Mouse (Mus musculus): ENCODE results near the gene Ikzf4. TPM values are rescaled to one million over a fixed set of nuclear protein-coding genes. Genes with fewer than 3 reads are reported as not detected.

Ikzf4 gene
- polyA plus RNA-seq, 1 experiment from 2014 or later, result 21.2 TPM

DNA sequence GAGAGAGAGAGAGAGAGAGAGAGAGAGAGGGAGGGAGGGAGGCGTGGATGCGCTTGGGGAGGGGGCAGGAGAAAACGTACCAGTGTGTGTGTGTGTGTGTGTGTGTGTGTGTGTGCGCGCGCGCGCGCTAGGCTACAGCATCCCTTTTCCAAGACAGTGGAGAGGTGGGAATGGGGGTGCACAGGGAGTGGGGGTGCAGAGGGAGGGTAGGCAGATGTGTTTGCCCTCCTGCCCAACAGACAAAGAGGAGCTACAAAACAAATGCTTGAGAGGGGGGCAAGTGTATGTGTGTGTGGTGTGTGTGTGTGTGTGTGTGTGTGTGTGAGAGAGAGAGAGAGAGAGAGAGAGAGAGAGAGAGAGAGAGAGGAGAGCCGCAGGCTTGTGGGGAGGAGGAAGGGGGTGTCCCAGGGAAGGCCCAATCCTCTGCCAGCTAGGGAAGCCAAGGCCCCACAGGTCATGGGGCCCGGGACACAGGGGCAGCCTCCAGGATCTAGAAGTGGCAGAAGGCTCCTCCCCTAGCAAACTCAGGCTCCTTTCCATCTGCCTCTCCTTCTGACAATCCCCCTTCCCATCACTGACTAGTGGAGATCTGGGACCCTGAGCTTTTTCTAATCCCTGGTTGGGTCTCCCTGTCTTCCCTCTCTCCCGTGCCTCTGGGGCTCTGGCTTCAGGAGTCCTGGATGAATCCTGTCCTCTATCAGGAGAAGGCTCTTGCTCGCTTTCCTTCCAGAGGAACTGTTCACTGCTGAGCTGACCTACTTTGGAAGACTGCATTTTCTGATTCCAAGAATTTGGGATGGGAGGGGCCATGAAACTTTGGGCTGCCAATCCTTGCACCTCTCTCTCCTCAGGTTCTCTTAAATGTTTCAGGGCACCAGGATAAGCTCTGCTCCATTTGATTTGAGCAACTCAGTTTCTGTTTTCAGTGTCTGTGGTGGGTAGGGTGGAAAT lies 623 bp upstream of the Ikzf4 start:
- Histone ChIP-seq H3K36me3 (ENCODE audit: control insufficient read depth, insufficient read depth, low read length) (peaks cover 12% of the 10 kb centered on the region; the same call in 1 of the 2 replicates), H3K4me3 (replicated peaks; ENCODE audit: low read depth, low read length) (peak overlapping the region; percentile 55), H3K4me1 (ENCODE audit: control insufficient read depth, insufficient read depth, low read length) (peaks cover 28% of the 10 kb centered on the region), H3K27me3 (ENCODE audit: control insufficient read depth, insufficient read depth, low read length) (no peaks in the 10 kb centered on the region), H3K4me2 (ENCODE audit: low read length) (peak overlapping the region; percentile 72), H3K9ac (replicated peaks; ENCODE audit: low read length) (peak overlapping the region; percentile 54), H3K9me3 (ENCODE audit: control insufficient read depth, low read length) (no peaks in the 10 kb centered on the region), H3K27ac (replicated peaks; ENCODE audit: low read depth, low read length) (peak overlapping the region; percentile 93)
- 1% methylated on average over 13 of the region's 13 CpGs for WGBS
- DNase-seq (peak; percentile 85), ATAC-seq (ENCODE audit: low FRiP score, low TSS enrichment) (peak; percentile 83)

DNA sequence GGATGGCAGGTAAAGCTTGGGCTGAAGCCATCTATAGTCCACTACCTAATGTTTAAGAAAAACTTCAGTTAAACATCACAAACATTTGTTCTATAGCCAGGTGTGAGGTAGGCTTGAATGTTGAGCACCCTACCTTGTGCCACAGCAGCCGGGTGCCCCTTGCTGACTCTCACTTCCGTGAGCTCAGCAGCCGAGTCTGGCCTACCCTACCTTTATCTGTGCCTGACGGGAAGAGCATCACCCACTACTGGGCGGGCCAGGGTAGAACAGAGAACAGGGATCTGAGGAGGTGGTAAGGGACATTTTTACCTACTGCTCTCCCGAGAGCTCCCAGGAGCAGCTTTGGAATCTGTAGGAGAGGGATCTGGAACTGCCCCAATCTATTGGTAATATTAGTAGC lies 3.0 kb downstream of the Ikzf4 start:
- H3K4me3 ChIP-seq (replicated peaks; ENCODE audit: low read depth, low read length), result no peak overlapping the region
- peaks cover 28% of the 10 kb centered on the region for H3K4me1 ChIP-seq (ENCODE audit: control insufficient read depth, insufficient read depth, low read length)
- ATAC-seq (ENCODE audit: low FRiP score, low TSS enrichment) (no peak), DNase-seq (no peak)
- H3K9ac ChIP-seq (replicated peaks; ENCODE audit: low read length), result no peak overlapping the region; the same call in 1 of the 2 replicates
- H3K36me3 ChIP-seq (ENCODE audit: control insufficient read depth, insufficient read depth, low read length), result peaks cover 43% of the 10 kb centered on the region
- no peak overlapping the region for H3K27ac ChIP-seq (replicated peaks; ENCODE audit: low read depth, low read length)
- no peaks in the 10 kb centered on the region for H3K27me3 ChIP-seq (ENCODE audit: control insufficient read depth, insufficient read depth, low read length)
- 93% methylated on average over 6 of the region's 6 CpGs for WGBS
- no peaks in the 10 kb centered on the region for H3K9me3 ChIP-seq (ENCODE audit: control insufficient read depth, low read length)
- peak overlapping the region; percentile 72 for H3K4me2 ChIP-seq (ENCODE audit: low read length)

DNA sequence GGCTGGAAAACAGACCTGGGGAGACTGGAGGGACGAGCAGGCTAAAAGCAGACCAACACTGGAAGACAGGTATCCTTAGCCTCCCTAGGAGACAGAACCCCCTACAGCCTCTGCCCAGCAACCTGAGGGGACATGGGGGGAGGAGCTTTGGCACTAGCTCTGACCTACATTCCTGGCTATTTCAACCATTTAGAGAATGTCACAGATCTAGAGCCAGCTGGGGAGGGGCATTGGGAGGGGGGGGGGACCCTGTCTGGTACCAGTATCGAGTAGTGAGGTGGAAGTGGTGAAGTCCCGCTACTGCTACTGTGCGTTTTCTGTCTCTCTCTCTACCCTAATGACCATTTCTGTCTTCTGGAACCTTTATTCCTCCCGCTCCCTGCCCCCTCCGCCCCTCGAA lies 3.9 kb downstream of the Ikzf4 start:
- no peak for DNase-seq
- 87% methylated on average over 7 of the region's 7 CpGs for WGBS
- ATAC-seq (ENCODE audit: low FRiP score, low TSS enrichment), result no peak

DNA sequence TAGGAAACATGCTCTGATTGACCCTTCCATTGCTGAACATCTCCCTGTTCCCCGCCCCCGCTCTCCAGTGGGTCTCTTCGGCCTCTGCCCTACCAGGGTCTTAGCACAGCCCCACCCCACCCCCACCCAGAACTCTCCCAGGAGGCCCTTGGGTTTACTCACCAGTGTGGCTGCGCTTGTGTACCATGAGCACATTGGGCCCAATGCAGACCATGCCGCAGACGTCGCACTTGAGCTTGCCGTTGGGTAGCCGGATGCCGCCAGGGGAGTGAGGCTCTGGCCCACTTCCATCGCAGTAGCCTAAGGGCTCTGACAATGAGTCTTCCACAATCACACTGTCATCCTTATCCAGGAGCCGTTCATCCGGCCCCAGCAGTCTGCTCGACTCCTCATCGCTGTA lies 4.9 kb downstream of the Ikzf4 start:
- H3K9ac ChIP-seq (replicated peaks; ENCODE audit: low read length), result no peak overlapping the region
- no peaks in the 10 kb centered on the region for H3K9me3 ChIP-seq (ENCODE audit: control insufficient read depth, low read length)
- no peak overlapping the region for H3K27ac ChIP-seq (replicated peaks; ENCODE audit: low read depth, low read length)
- peaks cover 22% of the 10 kb centered on the region for H3K4me1 ChIP-seq (ENCODE audit: control insufficient read depth, insufficient read depth, low read length)
- no peak for DNase-seq
- H3K27me3 ChIP-seq (ENCODE audit: control insufficient read depth, insufficient read depth, low read length), result no peaks in the 10 kb centered on the region
- no peak for ATAC-seq (ENCODE audit: low FRiP score, low TSS enrichment)
- no peak overlapping the region for H3K4me2 ChIP-seq (ENCODE audit: low read length)
- peaks cover 55% of the 10 kb centered on the region for H3K36me3 ChIP-seq (ENCODE audit: control insufficient read depth, insufficient read depth, low read length)
- WGBS, result 92% methylated on average over 15 of the region's 15 CpGs
- H3K4me3 ChIP-seq (replicated peaks; ENCODE audit: low read depth, low read length), result no peak overlapping the region

More for the DNA sequence above, 3.9 kb downstream of the Ikzf4 start:
- Histone ChIP-seq H3K36me3 (ENCODE audit: control insufficient read depth, insufficient read depth, low read length) (peaks cover 47% of the 10 kb centered on the region), H3K27me3 (ENCODE audit: control insufficient read depth, insufficient read depth, low read length) (no peaks in the 10 kb centered on the region), H3K27ac (replicated peaks; ENCODE audit: low read depth, low read length) (no peak overlapping the region), H3K4me2 (ENCODE audit: low read length) (no peak overlapping the region), H3K4me3 (replicated peaks; ENCODE audit: low read depth, low read length) (no peak overlapping the region), H3K9me3 (ENCODE audit: control insufficient read depth, low read length) (no peaks in the 10 kb centered on the region), H3K4me1 (ENCODE audit: control insufficient read depth, insufficient read depth, low read length) (peaks cover 28% of the 10 kb centered on the region), H3K9ac (replicated peaks; ENCODE audit: low read length) (no peak overlapping the region)

DNA sequence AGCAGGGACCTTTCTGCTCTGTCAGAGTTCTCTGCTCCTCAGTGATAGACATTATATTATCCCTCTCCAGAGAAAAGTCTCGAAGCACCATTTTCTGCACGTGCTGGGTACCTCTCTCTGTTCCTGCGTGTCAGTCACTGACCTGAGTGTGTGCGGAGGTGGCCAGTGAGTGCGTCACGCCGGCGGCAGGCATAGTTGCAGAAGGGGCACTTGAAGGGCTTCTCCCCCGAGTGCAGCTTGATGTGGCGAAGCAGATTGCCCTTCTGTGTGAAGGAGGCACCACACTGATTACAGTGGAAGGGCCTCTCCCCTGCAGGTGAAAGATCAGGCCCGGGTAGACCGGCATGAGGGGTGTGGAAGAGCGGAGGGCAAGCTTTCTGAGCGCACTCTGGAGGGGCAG lies 5.8 kb downstream of the Ikzf4 start:
- peaks cover 64% of the 10 kb centered on the region for H3K36me3 ChIP-seq (ENCODE audit: control insufficient read depth, insufficient read depth, low read length)
- no peaks in the 10 kb centered on the region for H3K9me3 ChIP-seq (ENCODE audit: control insufficient read depth, low read length)
- no peak overlapping the region for H3K4me2 ChIP-seq (ENCODE audit: low read length)
- H3K27ac ChIP-seq (replicated peaks; ENCODE audit: low read depth, low read length), result no peak overlapping the region
- WGBS, result 92% methylated on average over 14 of the region's 14 CpGs
- DNase-seq (no peak), ATAC-seq (ENCODE audit: low FRiP score, low TSS enrichment) (no peak)
- H3K9ac ChIP-seq (replicated peaks; ENCODE audit: low read length), result no peak overlapping the region
- H3K4me3 ChIP-seq (replicated peaks; ENCODE audit: low read depth, low read length), result no peak overlapping the region
- H3K27me3 ChIP-seq (ENCODE audit: control insufficient read depth, insufficient read depth, low read length), result no peaks in the 10 kb centered on the region
- peaks cover 19% of the 10 kb centered on the region for H3K4me1 ChIP-seq (ENCODE audit: control insufficient read depth, insufficient read depth, low read length)

DNA sequence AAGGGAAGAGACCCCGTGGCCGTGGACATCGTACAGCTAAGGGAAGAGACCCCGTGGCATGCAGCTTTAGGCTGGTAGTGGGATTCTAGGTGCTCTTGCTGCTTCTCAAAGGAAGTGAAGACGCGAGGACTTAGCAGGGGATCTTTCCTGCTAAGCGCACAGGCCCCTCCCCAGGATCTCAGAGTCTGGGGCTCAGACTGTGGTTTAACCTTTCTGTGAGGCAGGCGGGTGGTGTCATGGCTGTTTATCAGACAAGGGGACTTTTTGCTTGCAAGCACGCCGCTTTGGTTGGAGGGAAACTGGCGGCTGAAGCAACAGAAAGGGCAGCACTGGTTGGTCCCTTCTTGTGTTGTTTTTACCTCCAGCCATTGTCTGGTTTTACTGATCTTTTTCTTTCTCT lies 8.8 kb downstream of the Ikzf4 start:
- Histone ChIP-seq H3K36me3 (ENCODE audit: control insufficient read depth, insufficient read depth, low read length) (peaks cover 84% of the 10 kb centered on the region), H3K4me1 (ENCODE audit: control insufficient read depth, insufficient read depth, low read length) (no peaks in the 10 kb centered on the region), H3K9ac (replicated peaks; ENCODE audit: low read length) (no peak overlapping the region), H3K27ac (replicated peaks; ENCODE audit: low read depth, low read length) (no peak overlapping the region), H3K27me3 (ENCODE audit: control insufficient read depth, insufficient read depth, low read length) (no peaks in the 10 kb centered on the region), H3K9me3 (ENCODE audit: control insufficient read depth, low read length) (no peaks in the 10 kb centered on the region), H3K4me3 (replicated peaks; ENCODE audit: low read depth, low read length) (no peak overlapping the region), H3K4me2 (ENCODE audit: low read length) (peak overlapping the region; percentile 22)
- DNase-seq (peak; percentile 31), ATAC-seq (ENCODE audit: low FRiP score, low TSS enrichment) (no peak)
- WGBS, result 4% methylated on average over 11 of the region's 11 CpGs

DNA sequence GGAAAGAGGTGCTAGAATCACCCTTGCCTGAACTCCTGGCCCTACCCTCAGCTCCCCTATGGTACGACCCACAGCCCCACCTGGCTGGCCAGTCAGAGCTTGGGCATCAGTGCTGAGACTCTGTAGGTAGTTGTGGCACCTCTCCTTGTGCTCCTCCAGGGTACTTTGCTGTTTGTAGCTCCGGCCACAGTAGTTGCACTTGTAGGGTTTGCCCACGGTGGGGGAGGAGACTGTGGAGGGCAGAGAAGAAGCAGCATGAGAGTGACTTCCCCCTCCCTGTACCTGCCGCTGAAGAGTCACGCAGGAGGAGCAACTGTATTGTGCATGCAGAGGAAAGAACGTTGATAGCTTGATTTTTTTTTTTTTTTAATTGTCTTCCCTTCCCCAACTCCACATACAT lies 9.2 kb downstream of the Ikzf4 start:
- H3K4me1 ChIP-seq (ENCODE audit: control insufficient read depth, insufficient read depth, low read length), result no peaks in the 10 kb centered on the region
- ATAC-seq (ENCODE audit: low FRiP score, low TSS enrichment), result no peak
- H3K36me3 ChIP-seq (ENCODE audit: control insufficient read depth, insufficient read depth, low read length), result peaks cover 80% of the 10 kb centered on the region
- H3K9ac ChIP-seq (replicated peaks; ENCODE audit: low read length), result no peak overlapping the region
- DNase-seq, result no peak
- no peaks in the 10 kb centered on the region for H3K9me3 ChIP-seq (ENCODE audit: control insufficient read depth, low read length)
- H3K27me3 ChIP-seq (ENCODE audit: control insufficient read depth, insufficient read depth, low read length), result no peaks in the 10 kb centered on the region
- H3K27ac ChIP-seq (replicated peaks; ENCODE audit: low read depth, low read length), result no peak overlapping the region
- H3K4me2 ChIP-seq (ENCODE audit: low read length), result peak overlapping the region; percentile 22; the same call in 1 of the 2 replicates
- no peak overlapping the region for H3K4me3 ChIP-seq (replicated peaks; ENCODE audit: low read depth, low read length)
- 49% methylated on average over 6 of the region's 6 CpGs for WGBS

DNA sequence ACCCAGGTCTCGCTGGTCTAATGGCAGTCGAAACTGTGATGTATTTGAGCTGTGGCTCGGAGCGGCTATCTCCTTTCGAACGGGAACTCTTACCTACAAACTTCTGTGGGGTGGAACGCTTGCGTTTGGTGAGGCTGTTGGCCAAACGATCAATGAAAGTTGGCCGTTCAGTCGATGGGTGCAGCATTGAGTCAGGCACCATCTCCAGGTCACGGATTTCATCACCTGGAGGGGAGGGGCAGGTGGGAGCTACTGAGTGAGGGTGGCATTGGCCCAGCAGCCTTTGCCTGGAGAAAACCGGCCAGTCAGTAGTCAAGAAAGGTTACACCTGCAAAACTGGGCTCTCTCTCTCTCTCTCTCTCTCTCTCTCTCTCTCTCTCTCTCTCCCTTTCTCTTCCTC lies 10.1 kb downstream of the Ikzf4 start:
- no peaks in the 10 kb centered on the region for H3K27me3 ChIP-seq (ENCODE audit: control insufficient read depth, insufficient read depth, low read length)
- no peak overlapping the region for H3K4me2 ChIP-seq (ENCODE audit: low read length)
- H3K9ac ChIP-seq (replicated peaks; ENCODE audit: low read length), result no peak overlapping the region
- H3K27ac ChIP-seq (replicated peaks; ENCODE audit: low read depth, low read length), result no peak overlapping the region
- peaks cover 72% of the 10 kb centered on the region for H3K36me3 ChIP-seq (ENCODE audit: control insufficient read depth, insufficient read depth, low read length)
- 96% methylated on average over 13 of the region's 13 CpGs for WGBS
- H3K9me3 ChIP-seq (ENCODE audit: control insufficient read depth, low read length), result no peaks in the 10 kb centered on the region
- no peaks in the 10 kb centered on the region for H3K4me1 ChIP-seq (ENCODE audit: control insufficient read depth, insufficient read depth, low read length)
- H3K4me3 ChIP-seq (replicated peaks; ENCODE audit: low read depth, low read length), result no peak overlapping the region
- ATAC-seq (ENCODE audit: low FRiP score, low TSS enrichment) (no peak), DNase-seq (no peak)

DNA sequence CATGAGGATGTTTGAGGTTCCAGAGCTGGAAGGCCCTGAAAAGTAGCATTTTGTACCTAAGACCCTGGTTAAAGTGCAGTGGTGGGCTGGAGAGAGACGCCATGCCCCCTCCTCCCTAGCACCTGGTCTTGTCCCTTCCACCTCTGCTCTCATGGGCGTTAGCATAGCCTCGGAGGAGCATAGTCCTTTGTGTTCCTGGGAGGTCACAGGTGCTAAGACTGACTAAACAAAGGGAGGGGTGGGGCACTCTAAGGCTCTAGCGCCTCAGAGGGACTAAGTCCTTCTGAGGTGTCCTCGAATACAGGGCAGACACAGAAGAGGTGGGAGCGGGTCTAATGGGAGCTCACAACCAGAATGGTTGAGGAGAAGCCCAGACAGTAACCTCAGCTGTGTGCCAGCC lies 14.2 kb downstream of the Ikzf4 start:
- Histone ChIP-seq H3K4me1 (ENCODE audit: control insufficient read depth, insufficient read depth, low read length) (no peaks in the 10 kb centered on the region), H3K36me3 (ENCODE audit: control insufficient read depth, insufficient read depth, low read length) (peaks cover 42% of the 10 kb centered on the region), H3K4me2 (ENCODE audit: low read length) (no peak overlapping the region), H3K27ac (replicated peaks; ENCODE audit: low read depth, low read length) (no peak overlapping the region), H3K4me3 (replicated peaks; ENCODE audit: low read depth, low read length) (no peak overlapping the region), H3K9me3 (ENCODE audit: control insufficient read depth, low read length) (no peaks in the 10 kb centered on the region), H3K27me3 (ENCODE audit: control insufficient read depth, insufficient read depth, low read length) (no peaks in the 10 kb centered on the region), H3K9ac (replicated peaks; ENCODE audit: low read length) (no peak overlapping the region)
- DNase-seq (no peak), ATAC-seq (ENCODE audit: low FRiP score, low TSS enrichment) (no peak)
- WGBS, result 15% methylated on average over 6 of the region's 6 CpGs

All from midbrain, embryonic 14.5 days (tissue).